Mouse (Mus musculus) myocyte (in vitro differentiated cells): Measurements from ENCODE around the gene Zfp646.

ENCODE experiments used
- CEBPB ChIP-seq: IDR thresholded peaks from 2 replicates; pipeline ENCODE4 v1.6.1; 2011; ENCODE audit warnings: mild to moderate bottlenecking, moderate library complexity; ENCODE audit not compliant: poor library complexity, insufficient read depth, severe bottlenecking
- E2F4 ChIP-seq: IDR thresholded peaks from one replicate; pipeline ENCODE4 v1.6.1; 2011; ENCODE audit warnings: mild to moderate bottlenecking, control low read depth, moderate library complexity; ENCODE audit not compliant: insufficient read depth
- MAX ChIP-seq: IDR thresholded peaks from one replicate; pipeline ENCODE4 v1.6.1; 2011; ENCODE audit warnings: low read depth, mild to moderate bottlenecking, control low read depth
- MYOD1 ChIP-seq, 3 experiments: IDR thresholded peaks; one replicate each; pipeline ENCODE4 v1.6.1; 2011; ENCODE audit warnings: control low read depth in 2 of 3, low read depth in 2 of 3, mild to moderate bottlenecking in 2 of 3, moderate library complexity in 1 of 3; ENCODE audit not compliant: insufficient read length in 2 of 3, control insufficient read depth in 1 of 3
- MYOG ChIP-seq, 3 experiments: IDR thresholded peaks; one replicate each; pipeline ENCODE4 v1.6.1; 2011; ENCODE audit warnings: control low read depth in 2 of 3, low read depth in 2 of 3, mild to moderate bottlenecking in 2 of 3; ENCODE audit not compliant: insufficient read length in 2 of 3, control insufficient read depth in 1 of 3, insufficient read depth in 1 of 3
- POLR2A ChIP-seq: IDR thresholded peaks from one replicate; pipeline ENCODE4 v1.6.1; 2011; ENCODE audit warnings: low read depth, mild to moderate bottlenecking, control low read depth, moderate library complexity; ENCODE audit not compliant: insufficient read length
- POLR2AphosphoS2 ChIP-seq: IDR thresholded peaks from one replicate; pipeline ENCODE4 v1.6.1; 2011; ENCODE audit warnings: low read depth, control low read depth; ENCODE audit not compliant: insufficient read length
- REST ChIP-seq: IDR thresholded peaks from one replicate; pipeline ENCODE4 v1.6.1; 2011; ENCODE audit warnings: mild to moderate bottlenecking, control low read depth, moderate library complexity; ENCODE audit not compliant: insufficient read depth, insufficient read length
- SRF ChIP-seq: IDR thresholded peaks from one replicate; pipeline ENCODE4 v1.6.1; 2011; ENCODE audit warnings: low read depth; ENCODE audit not compliant: control insufficient read depth, insufficient read length
- TCF12 ChIP-seq: IDR thresholded peaks from one replicate; pipeline ENCODE4 v1.6.1; 2011; ENCODE audit warnings: mild to moderate bottlenecking, control low read depth; ENCODE audit not compliant: poor library complexity, insufficient read depth, severe bottlenecking
- TCF3 ChIP-seq: IDR thresholded peaks from one replicate; pipeline ENCODE4 v1.6.1; 2011; ENCODE audit warnings: low read depth, control low read depth; ENCODE audit not compliant: insufficient read length
- USF1 ChIP-seq: IDR thresholded peaks from one replicate; pipeline ENCODE4 v1.6.1; 2011; ENCODE audit warnings: low read depth, mild to moderate bottlenecking, control low read depth, moderate library complexity

DNA sequence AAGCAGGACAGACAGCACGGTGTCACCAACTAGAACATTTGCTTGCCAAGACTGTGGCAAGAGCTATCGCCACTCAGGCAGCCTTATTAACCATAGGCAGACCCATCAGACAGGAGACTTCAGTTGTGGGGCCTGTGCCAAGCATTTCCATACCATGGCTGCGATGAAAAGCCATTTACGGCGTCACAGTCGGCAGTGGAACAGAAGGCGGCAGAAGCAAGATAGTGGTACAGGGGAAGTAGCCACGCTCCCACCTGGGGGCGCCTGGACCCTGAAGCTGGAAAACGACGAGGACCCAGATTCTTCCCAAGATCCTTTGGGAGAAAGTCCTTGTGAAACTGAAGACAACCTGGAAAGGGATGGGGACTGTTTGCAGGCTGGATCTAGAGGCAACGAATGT lies 4.4 kb downstream of the Zfp646 start:
- TF ChIP-seq E2F4: no peak
- TF ChIP-seq TCF12: no peak
- no peak for TF ChIP-seq CEBPB
- no peak for TF ChIP-seq MYOD1 (IDR thresholded peaks at IDR 0.05; ENCODE audit: control insufficient read depth in 1 of 3, insufficient read length in 2 of 3, low read depth in 2 of 3)
- no peak for TF ChIP-seq POLR2A
- TF ChIP-seq MYOG (IDR thresholded peaks at IDR 0.05; ENCODE audit: control insufficient read depth in 1 of 3, insufficient read depth in 1 of 3, insufficient read length in 2 of 3, low read depth in 2 of 3): no peak
- no peak for TF ChIP-seq MAX
- TF ChIP-seq POLR2AphosphoS2: no peak
- TF ChIP-seq USF1: no peak
- TF ChIP-seq SRF: no peak
- no peak for TF ChIP-seq REST
- no peak for TF ChIP-seq TCF3
